ENCODE assay signal across 17 mouse cellular contexts in the genomic region with DNA sequence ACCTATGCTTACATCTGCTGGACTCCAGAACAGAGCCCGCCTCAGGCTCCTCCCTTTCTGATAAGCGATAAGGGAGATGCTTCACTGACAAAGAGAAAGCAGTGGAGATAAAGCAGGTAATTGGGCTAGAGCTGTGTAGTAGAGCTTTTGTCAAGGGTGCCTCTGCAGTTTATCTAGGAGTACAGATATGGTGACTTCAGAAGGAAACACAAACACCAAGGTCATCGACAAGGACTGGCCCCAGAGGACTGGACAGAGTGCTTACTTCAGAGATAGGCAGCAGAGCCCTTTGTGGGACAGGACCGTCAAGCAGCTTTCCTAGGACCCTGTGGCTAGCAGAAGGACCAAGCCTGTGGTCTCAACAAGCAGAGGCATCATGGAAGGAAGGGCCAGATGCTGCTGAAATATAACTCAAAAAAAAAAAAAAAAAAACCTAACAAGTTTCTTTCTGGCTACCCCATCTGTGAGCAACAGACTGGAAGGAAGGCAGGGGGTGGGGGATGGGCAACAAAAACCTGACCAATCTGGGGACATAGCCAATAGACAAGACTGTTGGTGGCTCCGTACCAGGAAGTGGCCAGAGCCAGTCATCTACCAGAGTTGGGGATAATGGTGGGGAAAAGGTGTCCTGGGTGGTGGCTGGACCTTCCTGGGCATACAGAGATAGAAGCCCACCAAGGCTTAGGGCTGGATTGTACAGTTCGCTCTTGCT. TPM values are rescaled to one million over a fixed set of nuclear protein-coding genes. Genes with fewer than 3 reads are reported as not detected.
DNase-seq lines count a peak whose midpoint lies in the region; ATAC-seq and TF ChIP-seq lines count a peak whose summit lies in the region.
"Had no signal": no experiment of that assay in that cellular context is flagged by ENCODE, and none has a peak within 500 bp of the region (broad histone marks: within the 10 kb centered on the region; RNA-seq: fewer than 3 reads in every experiment).

No protein-coding gene starts in this region.

- H3K4me3 ChIP-seq in hindbrain, postnatal 0 days (ENCODE audit: low read length): no peak overlapping the region
- no peak overlapping the region for H3K4me3 ChIP-seq in hindbrain, embryonic 14.5 days (replicated peaks; ENCODE audit: low read length)
- no peak overlapping the region for H3K4me3 ChIP-seq in stomach, postnatal 0 days (ENCODE audit: low read depth, low read length)
- H3K4me3 ChIP-seq in hindbrain, embryonic 12.5 days: no peak overlapping the region
- H3K4me3 ChIP-seq: embryonic facial prominence, embryonic 12.5 days; forebrain, embryonic 13.5 days; limb, embryonic 12.5 days; megakaryocyte, embryonic 14.5 days had no signal

- TF ChIP-seq CTCF in hindbrain, postnatal 0 days (IDR thresholded peaks at IDR 0.05; ENCODE audit: low read depth): no peak
- TF ChIP-seq CTCF in stomach, postnatal 0 days (IDR thresholded peaks at IDR 0.05; ENCODE audit: low read depth): no peak

- TF ChIP-seq EP300 in stomach, postnatal 0 days (optimal IDR thresholded peaks at IDR 0.05): no peak

- no peak overlapping the region for H3K4me2 ChIP-seq in hindbrain, postnatal 0 days (ENCODE audit: low read depth, low read length)
- H3K4me2 ChIP-seq in hindbrain, embryonic 14.5 days (replicated peaks): no peak overlapping the region
- H3K4me2 ChIP-seq in stomach, postnatal 0 days (replicated peaks; ENCODE audit: low read depth): no peak overlapping the region
- no peak overlapping the region for H3K4me2 ChIP-seq in hindbrain, embryonic 12.5 days (replicated peaks)
- H3K4me2 ChIP-seq: embryonic facial prominence, embryonic 12.5 days; forebrain, embryonic 13.5 days; limb, embryonic 12.5 days had no signal

- no peaks in the 10 kb centered on the region for H3K36me3 ChIP-seq in hindbrain, postnatal 0 days (ENCODE audit: insufficient read depth, low read length)
- no peaks in the 10 kb centered on the region for H3K36me3 ChIP-seq in hindbrain, embryonic 14.5 days (replicated peaks; ENCODE audit: control insufficient read depth, insufficient read depth)
- H3K36me3 ChIP-seq in stomach, postnatal 0 days (ENCODE audit: control insufficient read depth, insufficient read depth, low read length): no peaks in the 10 kb centered on the region
- no peaks in the 10 kb centered on the region for H3K36me3 ChIP-seq in hindbrain, embryonic 12.5 days
- H3K36me3 ChIP-seq: embryonic facial prominence, embryonic 12.5 days had no signal

- H3K9ac ChIP-seq in hindbrain, postnatal 0 days (replicated peaks; ENCODE audit: low read length): no peak overlapping the region
- no peak overlapping the region for H3K9ac ChIP-seq in hindbrain, embryonic 14.5 days
- no peak overlapping the region for H3K9ac ChIP-seq in stomach, postnatal 0 days (ENCODE audit: low read length)
- H3K9ac ChIP-seq in hindbrain, embryonic 12.5 days: no peak overlapping the region
- H3K9ac ChIP-seq: embryonic facial prominence, embryonic 12.5 days; forebrain, embryonic 13.5 days; limb, embryonic 12.5 days had no signal

- peak; percentile 82 to 84 for DNase-seq in cerebellum, postnatal 10 days
- no peak for DNase-seq in cerebellum, adult 9-10 months
- peak; percentile 30 for DNase-seq in hindbrain, postnatal 0 days (ENCODE audit: low spot score)
- no peak for DNase-seq in hindbrain, embryonic 14.5 days (ENCODE audit: low spot score)
- peak; percentile 65 for DNase-seq in right cerebral cortex, postnatal 4 days
- DNase-seq in right cerebral cortex, adult 18-20 months: no peak
- no peak for DNase-seq in stomach, postnatal 0 days (ENCODE audit: low spot score)
- DNase-seq: B cell, adult 2 months; cerebellum, adult 11-12 months; gastrocnemius, postnatal 25 days; lung, adult 2 months; thymus, postnatal 4 days had no signal

- WGBS in hindbrain, postnatal 0 days: 85% methylated on average over 6 of the region's 6 CpGs
- 94% methylated on average over 6 of the region's 6 CpGs for WGBS in hindbrain, embryonic 14.5 days
- 66% methylated on average over 6 of the region's 6 CpGs for WGBS in stomach, postnatal 0 days
- 91% methylated on average over 6 of the region's 6 CpGs for whole genome bisulfite sequencing in hindbrain, embryonic 12.5 days

- no peaks in the 10 kb centered on the region for H3K4me1 ChIP-seq in hindbrain, postnatal 0 days (ENCODE audit: insufficient read depth, low read length)
- no peaks in the 10 kb centered on the region for H3K4me1 ChIP-seq in hindbrain, embryonic 14.5 days (replicated peaks; ENCODE audit: control insufficient read depth, insufficient read depth, low read length)
- H3K4me1 ChIP-seq in stomach, postnatal 0 days (replicated peaks; ENCODE audit: control insufficient read depth, insufficient read depth): peaks cover 6% of the 10 kb centered on the region
- peaks cover 7% of the 10 kb centered on the region; the same call in 1 of the 2 replicates for H3K4me1 ChIP-seq in hindbrain, embryonic 12.5 days
- H3K4me1 ChIP-seq: megakaryocyte, embryonic 14.5 days had no signal

- ATAC-seq in hindbrain, postnatal 0 days: no peak
- no peak for ATAC-seq in hindbrain, embryonic 14.5 days (ENCODE audit: low FRiP score)
- no peak for ATAC-seq in stomach, postnatal 0 days (ENCODE audit: low FRiP score, low TSS enrichment)
- no peak for ATAC-seq in hindbrain, embryonic 12.5 days (ENCODE audit: low FRiP score)
- ATAC-seq: forebrain, embryonic 13.5 days had no signal

- no peaks in the 10 kb centered on the region for H3K27me3 ChIP-seq in hindbrain, postnatal 0 days (ENCODE audit: insufficient read depth, low read length)
- H3K27me3 ChIP-seq in hindbrain, embryonic 14.5 days (ENCODE audit: control insufficient read depth, insufficient read depth, low read length): no peaks in the 10 kb centered on the region
- H3K27me3 ChIP-seq in stomach, postnatal 0 days (ENCODE audit: control insufficient read depth, insufficient read depth, low read length): no peaks in the 10 kb centered on the region
- H3K27me3 ChIP-seq in hindbrain, embryonic 12.5 days: no peaks in the 10 kb centered on the region; the same call in 1 of the 2 replicates
- H3K27me3 ChIP-seq: embryonic facial prominence, embryonic 12.5 days; forebrain, embryonic 13.5 days; limb, embryonic 12.5 days had no signal

- H3K27ac ChIP-seq in hindbrain, postnatal 0 days: no peak overlapping the region
- no peak overlapping the region for H3K27ac ChIP-seq in hindbrain, embryonic 14.5 days
- peak overlapping the region; percentile 56 for H3K27ac ChIP-seq in stomach, postnatal 0 days (replicated peaks)
- no peak overlapping the region for H3K27ac ChIP-seq in hindbrain, embryonic 12.5 days
- H3K27ac ChIP-seq: forebrain, embryonic 13.5 days had no signal

- H3K9me3 ChIP-seq in hindbrain, postnatal 0 days (ENCODE audit: low read length): no peaks in the 10 kb centered on the region
- no peaks in the 10 kb centered on the region for H3K9me3 ChIP-seq in hindbrain, embryonic 14.5 days (ENCODE audit: control insufficient read depth, low read length)
- H3K9me3 ChIP-seq in stomach, postnatal 0 days (ENCODE audit: control insufficient read depth, low read length): no peaks in the 10 kb centered on the region
- no peaks in the 10 kb centered on the region for H3K9me3 ChIP-seq in hindbrain, embryonic 12.5 days (replicated peaks)
- H3K9me3 ChIP-seq: embryonic facial prominence, embryonic 12.5 days; forebrain, embryonic 13.5 days; limb, embryonic 12.5 days; megakaryocyte, embryonic 14.5 days had no signal

RNA-seq across cellular contexts. Expression of a gene that starts 25.2 kb away (rescaled TPM):
- 59.0 and 63.6 TPM in 2 replicates for total RNA-seq in hindbrain, postnatal 0 days (2014; rRNA removed)
- polyA plus RNA-seq in hindbrain, postnatal 0 days (2015; fragmentation: Nextera tagmentation; extraction: Ambion mirVana): 8.2 and 8.9 TPM in 2 replicates
- polyA plus RNA-seq in hindbrain, embryonic 14.5 days (2014; fragmentation: Nextera tagmentation; extraction: Ambion mirVana): 6.0 and 6.8 TPM in 2 replicates
- 10.4 and 10.5 TPM in 2 replicates for polyA plus RNA-seq in stomach, postnatal 0 days (2015; fragmentation: Nextera tagmentation; extraction: Ambion mirVana)
- 15.9 and 16.8 TPM in 2 replicates for polyA plus RNA-seq in hindbrain, embryonic 12.5 days (2016; fragmentation: Nextera tagmentation; extraction: Ambion mirVana)

Comparison
In these comparisons a context has a peak if more than half of its experiments do, and no peak if none do; other contexts are left out.
1. DNase-seq: peak in cerebellum, postnatal 10 days (2 of 2), hindbrain, postnatal 0 days (single experiment) and right cerebral cortex, postnatal 4 days (single experiment); none in cerebellum, adult 9-10 months (single experiment), hindbrain, embryonic 14.5 days (single experiment), right cerebral cortex, adult 18-20 months (single experiment) and stomach, postnatal 0 days (single experiment).